Mouse (Mus musculus) MEL (cell line): Measurements from ENCODE around the gene Rpp21.

Experiments used
- CHD1 ChIP-seq: IDR thresholded peaks from 2 replicates; pipeline ENCODE4 v1.6.1; 2012; ENCODE audit warnings: low read depth, mild to moderate bottlenecking, inconsistent platforms, low read length, improper control_type of control experiment
- CTCF ChIP-seq, 3 experiments: IDR thresholded peaks in 2 of 3; conservative IDR thresholded peaks in 1 of 3; 2 replicates each; pipeline ENCODE4 v1.5.1; 2011 to 2012; ENCODE audit warnings: low read length in 3 of 3, low read depth in 2 of 3, mild to moderate bottlenecking in 2 of 3, improper control_type of control experiment in 1 of 3, inconsistent platforms in 1 of 3, mixed read lengths in 1 of 3, moderate library complexity in 1 of 3; ENCODE audit not compliant: control insufficient read depth in 1 of 3, insufficient read depth in 1 of 3, poor library complexity in 1 of 3, severe bottlenecking in 1 of 3
- E2F4 ChIP-seq: IDR thresholded peaks from 2 replicates; pipeline ENCODE4 v1.6.1; 2011; ENCODE audit warnings: low read depth, low read length, improper control_type of control experiment, borderline replicate concordance
- EP300 ChIP-seq, 2 experiments: IDR thresholded peaks; 2 replicates each; pipeline ENCODE4 v1.6.1; 2011; ENCODE audit warnings: improper control_type of control experiment in 2 of 2, low read length in 2 of 2, low read depth in 1 of 2, mild to moderate bottlenecking in 1 of 2
- ETS1 ChIP-seq: IDR thresholded peaks from 2 replicates; pipeline ENCODE4 v1.6.1; 2012; ENCODE audit warnings: low read depth, mild to moderate bottlenecking, inconsistent platforms, low read length, improper control_type of control experiment, moderate library complexity
- KAT2A ChIP-seq: conservative IDR thresholded peaks from 2 replicates; pipeline ENCODE4 v1.6.1; 2012; ENCODE audit warnings: low read depth, low read length, improper control_type of control experiment, inconsistent platforms
- MAFK ChIP-seq: IDR thresholded peaks from 2 replicates; pipeline ENCODE4 v1.6.1; 2011; ENCODE audit warnings: low read depth, mild to moderate bottlenecking, low read length, improper control_type of control experiment, borderline replicate concordance
- MEF2A ChIP-seq: IDR thresholded peaks from 2 replicates; pipeline ENCODE4 v1.6.1; 2014; ENCODE audit warnings: low read depth, mild to moderate bottlenecking, inconsistent platforms, low read length, improper control_type of control experiment; ENCODE audit not compliant: poor library complexity, insufficient replicate concordance, severe bottlenecking; ENCODE audit errors: extremely low read depth
- NRF1 ChIP-seq: IDR thresholded peaks from 2 replicates; pipeline ENCODE4 v1.6.1; 2014; ENCODE audit warnings: low read depth, mild to moderate bottlenecking, inconsistent platforms, low read length, improper control_type of control experiment, moderate library complexity; ENCODE audit not compliant: poor library complexity, insufficient read depth, severe bottlenecking
- POLR2A ChIP-seq, 2 experiments: IDR thresholded peaks; 2 replicates each; pipeline ENCODE4 v1.6.1; 2011 to 2012; ENCODE audit warnings: low read length in 2 of 2, mild to moderate bottlenecking in 2 of 2, control low read depth in 1 of 2, improper control_type of control experiment in 1 of 2, low read depth in 1 of 2, moderate library complexity in 1 of 2; ENCODE audit not compliant: control insufficient read depth in 1 of 2, insufficient read depth in 1 of 2, poor library complexity in 1 of 2
- TCF12 ChIP-seq: IDR thresholded peaks from 2 replicates; pipeline ENCODE4 v1.6.1; 2014; ENCODE audit warnings: low read depth, mild to moderate bottlenecking, inconsistent platforms, low read length, improper control_type of control experiment, moderate library complexity
- USF1 ChIP-seq: IDR thresholded peaks from 2 replicates; pipeline ENCODE4 v1.6.1; 2014; ENCODE audit warnings: low read depth, mild to moderate bottlenecking, inconsistent platforms, low read length, improper control_type of control experiment, moderate library complexity
- ZC3H11A ChIP-seq: IDR thresholded peaks from 2 replicates; pipeline ENCODE4 v1.6.1; 2012; ENCODE audit warnings: low read depth, mild to moderate bottlenecking, inconsistent platforms, low read length, improper control_type of control experiment
- ZNF384 ChIP-seq: IDR thresholded peaks from 2 replicates; pipeline ENCODE4 v1.6.1; 2012; ENCODE audit warnings: low read depth, mild to moderate bottlenecking, inconsistent platforms, low read length, improper control_type of control experiment

DNA sequence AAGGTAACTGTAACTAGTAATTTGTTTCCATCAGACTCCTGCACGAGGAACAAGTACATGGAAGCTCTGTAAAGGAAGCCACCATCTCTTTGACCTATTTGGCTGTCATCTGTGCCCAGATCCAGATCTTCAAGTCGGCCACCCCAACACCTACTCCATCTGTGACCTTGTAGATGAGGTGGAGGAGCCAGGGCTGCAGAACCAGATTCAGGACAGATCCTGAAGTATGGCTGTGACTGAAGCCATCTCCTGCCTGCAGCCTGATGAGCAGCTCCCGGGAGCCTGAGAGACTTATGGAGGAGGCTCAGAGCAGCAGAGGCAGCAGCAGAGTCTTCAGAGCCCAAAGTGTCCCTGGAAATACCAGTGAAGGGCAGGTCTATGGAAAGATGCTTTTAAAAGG lies 33.4 kb downstream of the Rpp21 start:
- TF ChIP-seq CTCF (IDR thresholded peaks at IDR 0.05 in 2 of 3, conservative IDR thresholded peaks at IDR 0.05 in 1 of 3; ENCODE audit: control insufficient read depth in 1 of 3, insufficient read depth in 1 of 3, low read depth in 2 of 3, low read length in 3 of 3, poor library complexity in 1 of 3, severe bottlenecking in 1 of 3) (no peak), TCF12 (no peak), MEF2A (no peak), POLR2A (IDR thresholded peaks at IDR 0.05; ENCODE audit: control insufficient read depth in 1 of 2, insufficient read depth in 1 of 2, low read depth in 1 of 2, low read length in 2 of 2, poor library complexity in 1 of 2) (no peak), ZC3H11A (no peak), ETS1 (no peak), MAFK (no peak), USF1 (no peak), ZNF384 (no peak), NRF1 (no peak), CHD1 (no peak), KAT2A (no peak), EP300 (IDR thresholded peaks at IDR 0.05; ENCODE audit: low read depth in 1 of 2, low read length in 2 of 2) (no peak), E2F4 (no peak)
